8 mouse cellular contexts compared by ENCODE assay signal in genomic region chr14:55884166-55884565, GRCm38 (mm10). TPM values are rescaled to one million over a fixed set of nuclear protein-coding genes. Genes with fewer than 3 reads are reported as not detected.
DNase-seq lines count a peak whose midpoint lies in the region; ATAC-seq and TF ChIP-seq lines count a peak whose summit lies in the region.

Gene Cbln3 (minus strand): TSS chr14:55884392.

- H3K9ac ChIP-seq in neural tube, embryonic 11.5 days (ENCODE audit: low read length), result peak within 1 kb of the TSS; percentile 86
- H3K9ac ChIP-seq in hindbrain, embryonic 16.5 days (ENCODE audit: low read depth, low read length), result peak within 1 kb of the TSS; percentile 95
- H3K9ac ChIP-seq in liver, embryonic 14.5 days (replicated peaks), result peak within 1 kb of the TSS; percentile 96
- H3K9ac ChIP-seq in neural tube, embryonic 12.5 days, result peak within 1 kb of the TSS; percentile 83

- peak within 1 kb of the TSS; percentile 67 for H3K4me3 ChIP-seq in neural tube, embryonic 11.5 days (ENCODE audit: low read depth, low read length)
- peak within 1 kb of the TSS; percentile 75 for H3K4me3 ChIP-seq in gastrocnemius, adult 2 months
- H3K4me3 ChIP-seq in hindbrain, embryonic 16.5 days (ENCODE audit: low read length), result peak within 1 kb of the TSS; percentile 92
- peak within 1 kb of the TSS; percentile 64 to 93 for H3K4me3 ChIP-seq in liver, embryonic 14.5 days (ENCODE audit: insufficient read depth in 1 of 2, low read depth in 2 of 2, low read length in 2 of 2)
- peak within 1 kb of the TSS; percentile 73 for H3K4me3 ChIP-seq in neural tube, embryonic 12.5 days

- 40% methylated on average over 4 of the region's 4 CpGs for WGBS in neural tube, embryonic 11.5 days
- 25% methylated on average over 4 of the region's 4 CpGs for WGBS in hindbrain, embryonic 16.5 days
- 31% methylated on average over 4 of the region's 4 CpGs for WGBS in liver, embryonic 14.5 days (ENCODE audit: insufficient replicate concordance)
- 41% methylated on average over 4 of the region's 4 CpGs for WGBS in neural tube, embryonic 12.5 days

- peak within 1 kb of the TSS; percentile 80 for H3K4me2 ChIP-seq in neural tube, embryonic 11.5 days (ENCODE audit: low read depth)
- H3K4me2 ChIP-seq in hindbrain, embryonic 16.5 days (ENCODE audit: low read length), result peak within 1 kb of the TSS; percentile 74
- H3K4me2 ChIP-seq in liver, embryonic 14.5 days (ENCODE audit: low read depth), result peak within 1 kb of the TSS; percentile 81
- H3K4me2 ChIP-seq in neural tube, embryonic 12.5 days (replicated peaks), result peak within 1 kb of the TSS; percentile 81

- intact Hi-C loops in gastrocnemius, adult 2 months (cut with DNase I), result loop anchor here (2.0 kb wide), 1 partner anchor 17 kb away; the partner anchor contains the start of gene Sdr39u1

- H3K27me3 ChIP-seq in neural tube, embryonic 11.5 days (ENCODE audit: control insufficient read depth, insufficient read depth, low read length), result no peaks in the 10 kb centered on the region
- H3K27me3 ChIP-seq in hindbrain, embryonic 16.5 days (replicated peaks; ENCODE audit: control insufficient read depth, insufficient read depth, low read length), result no peaks in the 10 kb centered on the region
- H3K27me3 ChIP-seq in liver, embryonic 14.5 days (ENCODE audit: control insufficient read depth, insufficient read depth, low read length), result no peaks in the 10 kb centered on the region
- H3K27me3 ChIP-seq in neural tube, embryonic 12.5 days (replicated peaks), result no peaks in the 10 kb centered on the region

- no peak for DNase-seq in neural tube, embryonic 11.5 days (ENCODE audit: low spot score)
- DNase-seq in neural tube, embryonic 10.5 days (ENCODE audit: extremely low spot score, low spot score), result no peak
- peak; percentile 77 for DNase-seq in gastrocnemius, adult 2 months
- DNase-seq in liver, embryonic 14.5 days (ENCODE audit: low read depth in 3 of 3, low spot score in 3 of 3), result no peak
- no peak for DNase-seq in frontal cortex, postnatal 36 days (ENCODE audit: low spot score in 2 of 2)

- peak within 1 kb of the TSS; percentile 69 for H3K27ac ChIP-seq in neural tube, embryonic 11.5 days (ENCODE audit: low read depth, low read length)
- peak within 1 kb of the TSS; percentile 95 for H3K27ac ChIP-seq in gastrocnemius, adult 2 months
- peak within 1 kb of the TSS; percentile 84 for H3K27ac ChIP-seq in hindbrain, embryonic 16.5 days (ENCODE audit: low read depth, low read length)
- peak within 1 kb of the TSS; percentile 68 for H3K27ac ChIP-seq in liver, embryonic 14.5 days
- peak within 1 kb of the TSS; percentile 60 for H3K27ac ChIP-seq in neural tube, embryonic 12.5 days

- peak; percentile 5; the same call in 1 of the 2 replicates for ATAC-seq in neural tube, embryonic 11.5 days (ENCODE audit: insufficient read depth, low FRiP score, low TSS enrichment)
- ATAC-seq in cerebellum, adult (ENCODE audit: insufficient number of reproducible peaks, low FRiP score, low TSS enrichment), result peak; percentile 70
- ATAC-seq in hindbrain, embryonic 16.5 days, result peak; percentile 65
- no peak for ATAC-seq in liver, embryonic 14.5 days (ENCODE audit: insufficient read depth)
- ATAC-seq in neural tube, embryonic 12.5 days (ENCODE audit: low FRiP score, low read depth), result peak; percentile 48

- no peak for TF ChIP-seq CTCF in gastrocnemius, adult 2 months (IDR thresholded peaks at IDR 0.05)
- no peak for TF ChIP-seq CTCF in liver, embryonic 14.5 days (IDR thresholded peaks at IDR 0.05; ENCODE audit: low read depth)

- H3K4me1 ChIP-seq in neural tube, embryonic 11.5 days (ENCODE audit: control insufficient read depth, insufficient read depth, low read length), result peaks cover 8% of the 10 kb centered on the region; the same call in 1 of the 2 replicates
- H3K4me1 ChIP-seq in hindbrain, embryonic 16.5 days (ENCODE audit: control insufficient read depth, insufficient read depth, low read depth, low read length), result peaks cover 19% of the 10 kb centered on the region
- H3K4me1 ChIP-seq in liver, embryonic 14.5 days (replicated peaks; ENCODE audit: control insufficient read depth in 2 of 2, insufficient read depth in 2 of 2, low read length in 1 of 2), result peaks cover 13 to 19% of the 10 kb centered on the region in 2 experiments
- peaks cover 26% of the 10 kb centered on the region for H3K4me1 ChIP-seq in neural tube, embryonic 12.5 days

- H3K36me3 ChIP-seq in neural tube, embryonic 11.5 days (ENCODE audit: control insufficient read depth, insufficient read depth, low read length), result peaks cover 3% of the 10 kb centered on the region; the same call in 1 of the 2 replicates
- peaks cover 17% of the 10 kb centered on the region for H3K36me3 ChIP-seq in hindbrain, embryonic 16.5 days (ENCODE audit: control insufficient read depth, insufficient read depth, low read length)
- H3K36me3 ChIP-seq in liver, embryonic 14.5 days (replicated peaks; ENCODE audit: control insufficient read depth, insufficient read depth, low read depth), result peaks cover 13% of the 10 kb centered on the region
- H3K36me3 ChIP-seq in neural tube, embryonic 12.5 days, result peaks cover 28% of the 10 kb centered on the region

- no peaks in the 10 kb centered on the region for H3K9me3 ChIP-seq in neural tube, embryonic 11.5 days (ENCODE audit: control insufficient read depth, low read length)
- no peaks in the 10 kb centered on the region for H3K9me3 ChIP-seq in hindbrain, embryonic 16.5 days (ENCODE audit: control insufficient read depth, low read length)
- no peaks in the 10 kb centered on the region for H3K9me3 ChIP-seq in liver, embryonic 14.5 days (ENCODE audit: control insufficient read depth, low read length)
- H3K9me3 ChIP-seq in neural tube, embryonic 12.5 days, result no peaks in the 10 kb centered on the region

- no peak for TF ChIP-seq EP300 in liver, embryonic 14.5 days (IDR thresholded peaks at IDR 0.05; ENCODE audit: low read depth)

RNA-seq across cellular contexts. Expression of gene Cbln3, which starts in this region (rescaled TPM):
- 0.13 and 0.22 TPM in 2 replicates for polyA plus RNA-seq in neural tube, embryonic 11.5 days (2014; fragmentation: Nextera tagmentation; extraction: Ambion mirVana)
- total RNA-seq in gastrocnemius, adult 2 months (2021), result not detected
- polyA plus RNA-seq in hindbrain, embryonic 16.5 days (2015; fragmentation: Nextera tagmentation; extraction: Ambion mirVana), result 0.35 and 0.56 TPM in 2 replicates
- 0.15 and 0.16 TPM in 2 replicates for polyA plus RNA-seq in liver, embryonic 14.5 days (2012; rRNA removed)
- 0.06 and 0.15 TPM in 2 replicates for polyA plus RNA-seq in liver, embryonic 14.5 days (2014; fragmentation: Nextera tagmentation; extraction: Ambion mirVana)
- 0.25 and 0.28 TPM in 2 replicates for polyA plus RNA-seq in neural tube, embryonic 12.5 days (2016; fragmentation: Nextera tagmentation; extraction: Ambion mirVana)

Comparison
In these comparisons a context has a peak if more than half of its experiments do, and no peak if none do; other contexts are left out.
1. Peak in ATAC-seq, H3K4me3 ChIP-seq, H3K27ac ChIP-seq, H3K9ac ChIP-seq and H3K4me2 ChIP-seq in neural tube, embryonic 11.5 days; RNA of the gene not detected or under 1 TPM.
2. Peak in DNase-seq, H3K4me3 ChIP-seq and H3K27ac ChIP-seq in gastrocnemius, adult 2 months; RNA of the gene not detected or under 1 TPM.
3. Peak in ATAC-seq, H3K4me3 ChIP-seq, H3K27ac ChIP-seq, H3K9ac ChIP-seq and H3K4me2 ChIP-seq in hindbrain, embryonic 16.5 days; RNA of the gene not detected or under 1 TPM.
4. Peak in ATAC-seq, H3K4me3 ChIP-seq, H3K27ac ChIP-seq, H3K9ac ChIP-seq and H3K4me2 ChIP-seq in neural tube, embryonic 12.5 days; RNA of the gene not detected or under 1 TPM.